Mouse (Mus musculus) cerebellum, adult 9-10 months (tissue): ENCODE measurements around the gene Rb1.

Experiments
- DNase-seq: peaks from one replicate; pipeline ENCODE4 v3.0.0; 2022

Rb1 gene

DNA sequence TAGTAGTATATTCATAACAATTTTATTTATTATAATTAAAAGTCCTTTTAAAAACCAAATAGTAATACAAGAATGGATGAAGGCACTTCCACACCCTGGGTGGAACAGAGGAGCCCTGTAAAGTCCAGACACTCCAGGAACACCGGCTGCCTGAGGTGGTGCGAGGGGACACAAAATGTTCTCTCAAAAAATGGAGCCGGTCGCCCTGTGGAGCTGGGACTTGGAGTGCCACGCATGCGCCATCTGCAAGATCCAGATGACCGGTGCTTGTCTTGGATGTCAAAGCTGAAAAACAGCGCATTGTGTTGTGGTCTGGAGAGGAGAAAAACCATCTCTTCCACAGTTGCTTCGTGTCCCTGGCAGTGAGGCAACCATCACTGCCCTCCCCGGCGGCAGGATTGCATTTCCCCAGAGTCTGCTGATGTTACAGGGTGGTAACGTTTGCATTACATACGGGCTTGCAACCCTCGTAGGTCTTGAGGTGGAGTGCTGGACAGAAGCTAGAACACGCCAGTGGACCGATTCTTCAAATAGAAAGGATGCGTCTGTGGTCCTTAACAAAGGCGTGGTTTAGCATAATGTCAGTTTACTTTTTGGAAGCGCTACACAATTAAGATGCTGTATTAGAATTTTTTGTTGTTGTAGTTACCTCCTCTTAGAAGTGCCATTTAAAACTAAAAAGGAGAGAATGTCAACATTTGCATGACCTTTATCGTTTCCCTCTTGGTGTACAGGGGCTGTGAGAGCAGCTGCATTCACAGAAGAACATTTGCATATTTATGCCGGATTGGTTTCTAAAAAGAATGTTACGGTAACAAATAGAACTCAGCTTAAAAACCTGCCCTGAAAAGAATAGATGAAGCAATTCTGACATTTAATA, 9.5 kb upstream of the Rb1 start:
- DNase-seq = no peak

DNA sequence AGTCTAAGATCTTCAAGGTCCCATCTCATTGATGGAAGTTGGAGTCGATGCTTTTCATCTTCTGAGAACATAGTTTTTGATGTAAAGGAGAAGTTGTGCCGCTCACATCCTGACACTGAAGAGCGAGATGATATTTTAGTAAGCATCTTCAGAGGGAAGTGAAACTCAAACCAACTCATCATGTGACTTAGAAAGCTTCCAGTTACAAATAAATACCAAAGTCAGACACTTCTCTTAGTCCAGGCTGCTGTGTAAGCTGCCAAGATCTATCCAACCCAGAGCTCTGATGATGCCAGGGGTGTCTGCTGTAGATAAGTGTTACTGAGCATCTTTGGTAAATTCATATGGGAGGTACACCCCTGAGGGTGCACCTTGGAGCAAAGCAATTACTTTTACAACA, 8.3 kb upstream of the Rb1 start:
- no peak for DNase-seq

- no peak for DNase-seq
These were observed 5.8 kb upstream of the Rb1 start for GRCm38 (mm10) chr14:73331386-73331785.

DNA sequence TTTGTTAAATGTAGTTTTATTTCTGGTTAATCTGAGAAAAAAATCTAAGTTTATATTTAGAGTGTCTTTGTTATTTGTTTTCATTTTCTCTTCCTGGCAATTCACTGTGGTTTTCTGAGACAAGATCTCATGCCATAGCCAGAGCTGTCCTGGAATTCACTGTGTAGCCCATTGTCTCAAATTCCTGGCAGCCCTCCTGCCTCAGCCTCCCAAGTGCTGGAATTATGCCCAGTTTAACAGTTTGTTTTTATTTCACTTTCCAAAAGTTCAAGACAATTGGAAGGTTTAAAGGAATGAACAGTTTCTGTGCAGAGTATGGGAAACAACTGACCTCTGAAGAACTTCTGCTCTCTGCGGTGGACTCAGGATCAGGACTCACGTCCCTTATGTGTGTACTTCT, 4.2 kb upstream of the Rb1 start:
- no peak for DNase-seq

DNA sequence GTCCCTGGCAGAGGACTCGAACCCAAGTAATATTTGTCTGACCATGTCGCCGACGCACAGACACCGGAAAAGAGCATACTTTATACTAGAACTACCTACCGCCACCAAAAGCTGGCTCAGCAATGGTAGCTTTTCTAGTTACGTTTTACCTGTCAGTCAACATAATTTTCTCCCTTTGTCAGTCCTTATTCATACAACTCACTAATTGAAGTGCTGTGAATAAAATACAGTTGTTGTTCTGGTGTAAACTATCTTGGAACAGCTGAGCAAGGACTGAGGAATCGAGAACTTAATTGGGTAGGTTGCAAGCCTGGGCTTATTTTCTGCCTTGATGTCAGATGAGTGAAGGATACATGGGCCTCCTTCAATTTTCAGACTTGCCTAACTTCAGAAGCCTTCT, 889 bp upstream of the Rb1 start:
- DNase-seq = no peak

DNA sequence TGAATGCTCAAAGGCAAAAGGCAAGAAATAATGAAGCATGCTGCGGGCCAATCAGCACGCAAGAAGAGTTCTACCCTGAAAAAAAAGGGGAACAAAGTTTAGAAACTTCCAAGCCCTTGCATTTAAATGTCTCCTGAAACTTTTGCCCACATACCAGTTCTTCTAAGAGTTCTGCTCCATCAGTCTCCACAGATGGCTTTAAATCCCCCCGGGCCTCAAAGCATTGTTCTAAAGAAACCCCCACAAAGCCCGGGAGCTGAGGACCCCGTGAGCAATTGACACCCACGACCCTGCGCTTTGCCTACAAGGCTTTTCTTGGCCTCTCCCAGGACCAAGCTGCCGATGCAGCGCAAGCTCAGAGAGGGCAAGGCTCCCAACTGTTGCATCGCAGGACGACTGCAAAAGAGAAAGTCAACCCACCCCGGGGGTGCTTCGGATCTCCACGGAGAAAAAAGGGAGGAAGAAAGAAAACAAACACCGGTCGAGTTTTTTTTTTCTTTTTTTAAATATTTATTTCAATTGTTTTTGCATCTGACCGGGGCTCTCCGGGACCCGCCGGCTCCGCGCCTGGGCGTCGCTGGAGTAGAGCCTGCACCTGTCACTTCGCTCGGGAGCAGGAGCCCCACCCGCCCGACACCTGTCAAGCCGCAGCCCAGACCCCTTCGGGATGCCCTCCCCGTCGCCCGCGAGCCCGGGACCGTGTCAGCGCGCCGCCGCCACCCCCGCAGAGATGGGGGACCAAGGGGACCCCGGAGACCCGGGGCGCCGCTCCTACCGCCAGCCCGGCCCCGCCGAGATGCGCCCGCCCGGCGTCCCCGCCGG, 777 bp downstream of the Rb1 start:
- peak; percentile 61 for DNase-seq

DNA sequence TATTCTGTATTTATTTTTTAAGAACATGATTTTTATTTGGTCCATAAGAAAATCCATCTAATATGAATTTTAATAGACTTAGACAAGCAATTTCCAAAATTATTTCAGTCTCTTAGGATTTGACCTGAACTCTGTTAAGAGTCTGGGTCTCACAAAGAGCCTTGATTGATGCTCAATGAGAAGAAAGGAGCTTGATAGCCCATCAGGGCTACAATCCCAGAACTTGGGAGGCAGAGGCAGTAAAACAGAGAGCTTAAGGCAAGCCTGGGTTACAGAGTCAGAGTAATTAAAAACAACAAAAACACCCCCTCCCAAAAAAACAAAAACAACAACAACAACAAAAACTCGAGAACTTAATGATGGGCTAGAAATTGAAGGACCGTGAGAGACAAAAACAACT, 1.7 kb downstream of the Rb1 start:
- DNase-seq = no peak

- no peak for DNase-seq
These were observed 3.5 kb downstream of the Rb1 start for GRCm38 (mm10) chr14:73322142-73322541.

- DNase-seq = no peak
These were observed 8.7 kb downstream of the Rb1 start for GRCm38 (mm10) chr14:73316933-73317332.

DNA sequence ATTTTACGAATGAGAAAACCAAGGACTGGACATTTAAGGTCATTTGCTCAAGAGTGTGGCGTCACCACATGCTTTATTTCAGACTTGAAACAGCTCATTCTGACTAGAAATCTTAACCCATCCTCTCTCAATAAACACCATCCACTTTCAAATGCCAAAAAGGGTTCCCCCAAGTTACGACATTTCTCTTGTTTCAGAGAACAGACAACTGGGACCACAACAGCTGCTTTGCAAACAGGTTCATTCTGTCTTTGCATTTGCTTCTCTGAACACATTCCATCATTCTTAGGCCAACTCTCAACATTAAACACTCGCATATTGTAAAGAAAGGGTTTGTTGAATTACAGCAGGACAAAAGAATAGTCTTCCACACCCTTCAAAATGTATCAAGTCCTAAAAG, 11.8 kb downstream of the Rb1 start:
- no peak for DNase-seq

- no peak for DNase-seq
These were observed 12.2 kb downstream of the Rb1 start for GRCm38 (mm10) chr14:73313396-73313795.

- no peak for DNase-seq
These were observed 12.7 kb downstream of the Rb1 start for GRCm38 (mm10) chr14:73312909-73313308.

GRCm38 (mm10) chr14:73307490-73307889, 18.1 kb downstream of the Rb1 start:
- no peak for DNase-seq

DNA sequence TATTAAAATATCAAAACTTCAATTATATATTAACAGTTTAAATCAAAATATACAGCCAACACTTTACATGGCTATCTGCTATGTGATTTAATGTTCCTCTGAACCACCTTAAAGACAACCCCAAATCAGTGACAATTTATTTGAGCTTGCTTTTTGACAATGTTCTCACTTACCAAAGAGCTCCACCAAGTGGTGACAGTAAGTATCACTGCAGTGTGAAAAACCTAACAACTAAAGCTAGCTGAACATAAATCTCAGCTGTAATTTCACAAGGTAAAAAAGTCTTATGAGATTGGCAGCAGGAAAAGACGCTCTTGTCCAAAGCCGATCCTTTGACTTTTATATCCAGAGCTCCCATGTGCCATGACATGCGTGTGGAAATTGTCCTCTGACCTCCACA, 22.4 kb downstream of the Rb1 start:
- DNase-seq = peak; percentile 70

DNA sequence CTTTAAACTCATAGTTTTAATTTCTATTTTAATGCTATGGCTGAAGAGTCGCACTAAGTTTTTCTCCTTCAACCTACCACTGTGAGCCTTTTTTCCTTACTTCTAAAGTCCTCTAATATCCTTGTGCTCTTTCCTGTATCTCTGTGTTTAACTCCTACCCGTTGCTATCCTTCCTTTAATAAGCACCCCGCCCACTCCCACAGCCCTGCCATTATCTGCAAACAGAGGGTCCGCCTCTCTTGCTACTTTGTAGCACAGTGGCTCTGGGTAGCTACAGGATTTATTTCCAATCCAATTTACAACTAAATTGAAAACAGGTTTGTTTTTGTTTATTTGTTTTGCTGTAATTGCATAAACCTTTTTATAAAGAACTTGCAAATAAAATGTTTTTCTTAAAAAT, 23.8 kb downstream of the Rb1 start:
- no peak for DNase-seq

GRCm38 (mm10) chr14:73295512-73295911, 30.1 kb downstream of the Rb1 start:
- DNase-seq = no peak

- DNase-seq = no peak
These were observed 32.0 kb downstream of the Rb1 start for GRCm38 (mm10) chr14:73293616-73294015.

DNA sequence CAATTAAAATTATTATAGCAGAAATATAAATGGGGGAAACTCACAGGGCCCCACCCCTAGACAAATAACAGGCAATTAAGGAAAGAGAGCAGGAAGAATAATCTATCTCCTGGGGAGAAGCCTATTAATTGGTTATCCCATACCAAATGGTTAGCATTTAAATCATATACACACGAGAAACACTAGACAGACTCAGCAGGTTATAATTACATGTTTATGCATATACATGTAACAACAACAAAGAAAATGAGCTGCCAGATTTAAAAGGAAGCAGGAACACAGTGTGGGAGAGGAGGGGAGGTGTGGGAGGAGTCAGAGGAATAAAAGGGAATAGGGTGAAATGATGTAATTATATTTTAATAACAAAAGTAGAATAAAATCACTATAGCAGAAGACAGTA, 33.2 kb downstream of the Rb1 start:
- no peak for DNase-seq

- DNase-seq = no peak
These were observed 35.7 kb downstream of the Rb1 start for GRCm38 (mm10) chr14:73289915-73290314.

DNA sequence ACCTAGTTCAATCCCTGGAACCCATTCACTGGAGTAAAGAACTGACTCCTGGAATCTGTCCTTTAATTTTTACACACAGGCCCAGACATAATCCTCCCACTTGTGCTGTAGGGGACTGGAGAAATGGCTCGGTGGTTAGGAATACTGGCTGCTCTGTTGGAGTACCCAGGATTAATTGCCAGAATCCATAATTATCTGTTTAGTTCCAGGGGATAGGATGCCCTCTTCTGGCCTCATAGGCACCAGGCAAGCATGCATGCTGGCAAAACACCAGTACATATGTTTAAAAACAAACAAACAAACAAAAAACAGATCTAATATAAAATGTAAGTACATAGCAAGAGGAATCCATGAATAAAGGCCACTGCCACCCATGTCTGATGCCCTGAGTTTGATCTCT, 44.6 kb downstream of the Rb1 start:
- DNase-seq = peak; percentile 26

GRCm38 (mm10) chr14:73279096-73279495, 46.5 kb downstream of the Rb1 start:
- DNase-seq = no peak

DNA sequence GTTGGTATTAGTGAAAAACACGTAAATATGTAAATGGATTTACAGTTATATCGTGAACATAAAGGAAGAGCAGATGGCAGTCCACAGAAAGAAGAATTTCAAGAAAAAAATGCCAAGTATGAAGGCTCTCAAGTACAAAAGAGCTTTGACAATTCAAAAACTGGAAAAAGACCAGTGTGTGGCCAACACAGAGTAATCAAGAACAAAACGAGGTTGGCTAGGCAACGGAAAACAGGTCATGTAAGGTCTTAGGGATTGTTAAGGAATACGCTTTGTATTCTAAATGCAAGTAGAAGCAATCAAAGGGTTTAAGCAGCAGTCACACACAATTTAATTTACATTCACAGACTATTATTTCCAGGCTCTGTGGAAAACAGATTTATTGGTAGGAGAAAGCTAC, 53.8 kb downstream of the Rb1 start:
- DNase-seq = no peak

- no peak for DNase-seq
These were observed 59.5 kb downstream of the Rb1 start for GRCm38 (mm10) chr14:73266166-73266565.

GRCm38 (mm10) chr14:73262210-73262609, 63.4 kb downstream of the Rb1 start:
- no peak for DNase-seq
